Mouse (Mus musculus) intestine, embryonic 15.5 days (tissue): Measurements from ENCODE around the gene Ssr2. TPM values are rescaled to one million over a fixed set of nuclear protein-coding genes. Genes with fewer than 3 reads are reported as not detected.

ENCODE experiments used
- ATAC-seq: fragments of 200-750 bp; cut with Nextera tagmentation; 2 replicates; pipeline ENCODE4 v1.8.0; 2017; ENCODE audit warnings: moderate TSS enrichment, moderate library complexity
- H3K27ac ChIP-seq: fragments of 300-500 bp; sonication (generic); 2 replicates; pipeline ENCODE4 v1.5.1; 2015; ENCODE audit warnings: mild to moderate bottlenecking, inconsistent platforms
- H3K27me3 ChIP-seq: fragments of 300-500 bp; sonication (generic); replicated peaks from 2 replicates; pipeline ENCODE4 v1.6.1; 2015; ENCODE audit warnings: inconsistent platforms
- H3K36me3 ChIP-seq: fragments of 300-500 bp; sonication (generic); 2 replicates; pipeline ENCODE4 v1.6.1; 2015; ENCODE audit warnings: inconsistent platforms
- H3K4me1 ChIP-seq: fragments of 300-500 bp; sonication (generic); replicated peaks from 2 replicates; pipeline ENCODE4 v1.6.1; 2015; ENCODE audit warnings: inconsistent platforms
- H3K4me2 ChIP-seq: fragments of 300-500 bp; sonication (generic); replicated peaks from 2 replicates; pipeline ENCODE4 v1.6.1; 2015; ENCODE audit warnings: mild to moderate bottlenecking, inconsistent platforms
- H3K4me3 ChIP-seq: fragments of 300-500 bp; sonication (generic); replicated peaks from 2 replicates; pipeline ENCODE4 v1.5.1; 2015; ENCODE audit warnings: inconsistent platforms
- H3K9ac ChIP-seq: fragments of 300-500 bp; sonication (generic); 2 replicates; pipeline ENCODE4 v1.6.1; 2015; ENCODE audit warnings: inconsistent platforms
- H3K9me3 ChIP-seq: fragments of 300-500 bp; sonication (generic); 2 replicates; pipeline ENCODE4 v1.6.1; 2016; ENCODE audit warnings: inconsistent platforms
- WGBS: fragments of 180-500 bp; shearing (Covaris S2); methylation state at CpG from one replicate; pipeline ENCODE4 v1.1.7; 2015; 5-methylcytosine and 5-hydroxymethylcytosine counted together
- polyA plus RNA-seq: library from polyadenylated mRNA; unstranded; fragments of >200 nt; fragmentation: Nextera tagmentation; extraction: Ambion mirVana; gene quantifications from 2 replicates; pipeline ENCODE4 v1.2.1, GENCODE M21; 2015

Ssr2 gene
- polyA plus RNA-seq, 1 experiment from 2014 or later, result 338 TPM

DNA sequence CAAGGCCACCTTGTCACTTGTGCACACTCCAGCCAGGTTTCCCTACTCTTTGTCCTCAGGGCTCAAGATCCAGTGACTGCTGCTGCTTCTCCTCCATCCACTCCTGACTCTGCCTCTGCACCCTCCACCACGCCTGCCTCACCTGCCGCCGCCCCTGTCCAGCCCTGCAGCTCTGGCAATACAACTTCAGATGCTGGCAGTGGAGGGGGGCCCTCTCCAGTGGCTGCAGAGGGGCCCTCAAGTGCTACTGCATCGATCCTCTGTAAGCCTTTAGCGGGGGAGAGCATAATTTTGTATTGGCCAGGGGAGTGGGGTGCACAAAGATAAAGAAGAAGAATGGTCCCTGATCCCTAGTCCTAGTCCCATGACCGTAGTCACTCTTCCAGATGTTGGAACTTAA, 19.9 kb upstream of the Ssr2 start:
- no peaks in the 10 kb centered on the region for H3K9me3 ChIP-seq
- no peak for ATAC-seq
- no peak overlapping the region for H3K9ac ChIP-seq
- peaks cover 18% of the 10 kb centered on the region; the same call in 1 of the 2 replicates for H3K4me1 ChIP-seq
- H3K4me2 ChIP-seq, result no peak overlapping the region
- H3K27ac ChIP-seq, result no peak overlapping the region
- peaks cover 20% of the 10 kb centered on the region; the same call in 1 of the 2 replicates for H3K36me3 ChIP-seq
- H3K4me3 ChIP-seq, result no peak overlapping the region
- 97% methylated on average over 6 of the region's 6 CpGs for WGBS
- H3K27me3 ChIP-seq, result no peaks in the 10 kb centered on the region

DNA sequence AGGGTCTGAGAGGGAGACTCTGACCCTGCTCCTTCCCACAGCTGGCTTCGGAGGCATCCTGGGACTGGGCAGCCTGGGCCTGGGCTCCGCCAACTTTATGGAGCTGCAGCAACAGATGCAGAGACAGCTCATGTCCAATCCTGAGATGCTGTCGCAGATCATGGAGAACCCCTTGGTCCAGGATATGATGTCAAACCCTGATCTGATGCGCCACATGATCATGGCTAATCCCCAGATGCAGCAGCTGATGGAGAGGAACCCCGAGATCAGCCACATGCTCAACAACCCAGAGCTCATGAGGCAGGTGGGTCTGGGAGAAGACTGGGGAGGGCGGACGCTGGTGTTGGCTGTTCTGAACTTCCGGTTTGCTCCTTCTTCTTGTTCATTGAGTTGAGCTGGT, 19.1 kb upstream of the Ssr2 start:
- 94% methylated on average over 8 of the region's 8 CpGs for WGBS
- H3K27me3 ChIP-seq, result no peaks in the 10 kb centered on the region
- no peak overlapping the region for H3K27ac ChIP-seq
- no peak overlapping the region for H3K4me2 ChIP-seq
- H3K36me3 ChIP-seq, result peaks cover 25% of the 10 kb centered on the region
- no peak overlapping the region for H3K9ac ChIP-seq
- no peak for ATAC-seq
- no peak overlapping the region for H3K4me3 ChIP-seq
- H3K4me1 ChIP-seq, result peaks cover 15% of the 10 kb centered on the region; the same call in 1 of the 2 replicates
- no peaks in the 10 kb centered on the region for H3K9me3 ChIP-seq

GRCm38 (mm10) chr3:88559596-88559995, 16.1 kb upstream of the Ssr2 start:
- Histone ChIP-seq H3K9me3 (no peaks in the 10 kb centered on the region), H3K27ac (no peak overlapping the region), H3K4me3 (no peak overlapping the region), H3K4me2 (no peak overlapping the region), H3K36me3 (peaks cover 49% of the 10 kb centered on the region), H3K9ac (no peak overlapping the region), H3K4me1 (peaks cover 9% of the 10 kb centered on the region; the same call in 1 of the 2 replicates), H3K27me3 (no peaks in the 10 kb centered on the region)
- no peak for ATAC-seq
- WGBS, result 95% methylated on average over 9 of the region's 9 CpGs

GRCm38 (mm10) chr3:88561989-88562388, 13.7 kb upstream of the Ssr2 start:
- Histone ChIP-seq H3K4me3 (no peak overlapping the region), H3K4me2 (no peak overlapping the region), H3K27me3 (no peaks in the 10 kb centered on the region), H3K9ac (no peak overlapping the region), H3K4me1 (no peaks in the 10 kb centered on the region), H3K27ac (no peak overlapping the region), H3K9me3 (no peaks in the 10 kb centered on the region), H3K36me3 (peaks cover 55% of the 10 kb centered on the region)
- ATAC-seq, result no peak
- WGBS, result 74% methylated on average over 4 of the region's 4 CpGs

- ATAC-seq, result no peak
- no peaks in the 10 kb centered on the region for H3K4me1 ChIP-seq
- no peaks in the 10 kb centered on the region for H3K9me3 ChIP-seq
- H3K4me2 ChIP-seq, result no peak overlapping the region
- H3K36me3 ChIP-seq, result peaks cover 64% of the 10 kb centered on the region
- WGBS, result 75% methylated on average over 4 of the region's 4 CpGs
- no peak overlapping the region for H3K27ac ChIP-seq
- no peaks in the 10 kb centered on the region for H3K27me3 ChIP-seq
- no peak overlapping the region for H3K9ac ChIP-seq
- H3K4me3 ChIP-seq, result no peak overlapping the region
These were observed 12.2 kb upstream of the Ssr2 start for GRCm38 (mm10) chr3:88563442-88563841.

- H3K9me3 ChIP-seq, result no peaks in the 10 kb centered on the region
- no peak overlapping the region for H3K4me2 ChIP-seq
- ATAC-seq, result no peak
- H3K4me3 ChIP-seq, result no peak overlapping the region
- H3K4me1 ChIP-seq, result no peaks in the 10 kb centered on the region
- no peak overlapping the region for H3K9ac ChIP-seq
- no peak overlapping the region for H3K27ac ChIP-seq
- peaks cover 68% of the 10 kb centered on the region for H3K36me3 ChIP-seq
- no peaks in the 10 kb centered on the region for H3K27me3 ChIP-seq
- WGBS, result 78% methylated on average over 7 of the region's 7 CpGs
These were observed 11.7 kb upstream of the Ssr2 start for GRCm38 (mm10) chr3:88563966-88564365.

GRCm38 (mm10) chr3:88566116-88566515, 9.6 kb upstream of the Ssr2 start:
- H3K4me3 ChIP-seq, result no peak overlapping the region
- 84% methylated on average over 3 of the region's 3 CpGs for WGBS
- H3K4me2 ChIP-seq, result no peak overlapping the region
- H3K4me1 ChIP-seq, result no peaks in the 10 kb centered on the region
- no peaks in the 10 kb centered on the region for H3K9me3 ChIP-seq
- no peak for ATAC-seq
- H3K36me3 ChIP-seq, result peaks cover 62% of the 10 kb centered on the region
- no peaks in the 10 kb centered on the region for H3K27me3 ChIP-seq
- peak overlapping the region; percentile 69; the same call in 1 of the 2 replicates for H3K27ac ChIP-seq
- H3K9ac ChIP-seq, result no peak overlapping the region

DNA sequence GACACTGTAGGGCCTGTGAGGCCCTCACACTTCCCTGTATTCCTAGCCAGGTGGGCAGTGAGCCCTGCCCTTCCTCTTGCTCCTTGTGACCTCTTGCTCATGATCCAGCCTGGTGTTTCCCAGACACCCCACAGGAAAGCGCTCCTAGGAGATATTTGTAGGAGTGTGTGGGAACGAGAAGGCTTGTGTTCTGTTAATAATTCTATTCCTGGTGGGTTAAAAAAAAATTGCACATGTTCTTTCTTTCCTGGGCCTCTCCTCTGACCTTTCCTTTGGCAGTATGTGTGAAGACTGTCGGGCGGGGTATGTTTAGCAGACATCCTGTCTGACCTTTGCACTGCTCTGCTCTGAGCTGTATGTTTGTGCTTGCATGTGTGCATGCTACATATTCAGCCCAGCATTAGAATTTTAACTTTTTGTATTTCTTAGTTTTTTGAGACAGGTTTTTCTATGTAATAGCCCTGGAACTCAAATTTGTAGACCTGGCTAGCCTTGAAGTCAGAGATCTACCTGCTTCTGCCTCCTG, 9.1 kb upstream of the Ssr2 start:
- no peaks in the 10 kb centered on the region for H3K27me3 ChIP-seq
- H3K27ac ChIP-seq, result peak overlapping the region; percentile 69; the same call in 1 of the 2 replicates
- 62% methylated on average over 4 of the region's 4 CpGs for WGBS
- no peak overlapping the region for H3K4me3 ChIP-seq
- ATAC-seq, result peak; percentile 73
- H3K4me2 ChIP-seq, result no peak overlapping the region
- H3K4me1 ChIP-seq, result no peaks in the 10 kb centered on the region
- peaks cover 60% of the 10 kb centered on the region for H3K36me3 ChIP-seq
- no peaks in the 10 kb centered on the region for H3K9me3 ChIP-seq
- H3K9ac ChIP-seq, result no peak overlapping the region

GRCm38 (mm10) chr3:88567892-88568291, 7.8 kb upstream of the Ssr2 start:
- H3K4me1 ChIP-seq, result no peaks in the 10 kb centered on the region
- H3K27me3 ChIP-seq, result no peaks in the 10 kb centered on the region
- no peak for ATAC-seq
- no peaks in the 10 kb centered on the region for H3K9me3 ChIP-seq
- 91% methylated on average over 6 of the region's 6 CpGs for WGBS
- peaks cover 51% of the 10 kb centered on the region for H3K36me3 ChIP-seq
- H3K27ac ChIP-seq, result 0 out of 2 replicates have a peak overlapping the region, but pooled peaks have one; percentile 4
- H3K4me3 ChIP-seq, result no peak overlapping the region
- H3K9ac ChIP-seq, result no peak overlapping the region
- H3K4me2 ChIP-seq, result no peak overlapping the region

DNA sequence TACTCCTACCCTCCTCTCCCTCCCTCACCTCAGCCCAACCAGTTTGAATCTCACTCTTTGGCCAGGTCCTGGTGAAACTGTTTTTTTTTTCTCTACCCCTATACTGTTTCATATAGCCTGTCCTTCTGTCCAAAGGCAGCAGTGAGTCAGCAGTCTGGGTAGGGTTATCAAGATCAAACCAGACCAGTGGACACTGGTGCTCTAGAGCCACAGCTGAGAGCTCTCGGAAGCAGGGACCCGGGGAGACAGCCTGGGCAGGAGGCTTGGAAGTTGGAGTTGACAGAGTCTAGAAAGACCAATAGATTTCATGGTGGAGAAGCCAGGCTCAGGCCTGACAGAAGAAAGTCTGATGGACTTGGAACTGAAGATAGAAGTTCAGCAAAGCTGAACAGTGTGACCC, 7.1 kb upstream of the Ssr2 start:
- Histone ChIP-seq H3K36me3 (peaks cover 46% of the 10 kb centered on the region), H3K9ac (no peak overlapping the region), H3K4me2 (no peak overlapping the region), H3K27ac (0 out of 2 replicates have a peak overlapping the region, but pooled peaks have one; percentile 4), H3K4me1 (no peaks in the 10 kb centered on the region), H3K9me3 (no peaks in the 10 kb centered on the region), H3K27me3 (no peaks in the 10 kb centered on the region), H3K4me3 (no peak overlapping the region)
- peak; percentile 16; the same call in 1 of the 2 replicates for ATAC-seq
- WGBS, result 93% methylated on average over 2 of the region's 2 CpGs

- Histone ChIP-seq H3K4me1 (no peaks in the 10 kb centered on the region), H3K27me3 (no peaks in the 10 kb centered on the region), H3K4me2 (no peak overlapping the region), H3K27ac (no peak overlapping the region), H3K4me3 (no peak overlapping the region), H3K9ac (no peak overlapping the region), H3K9me3 (no peaks in the 10 kb centered on the region), H3K36me3 (peaks cover 41% of the 10 kb centered on the region)
- peak; percentile 72 for ATAC-seq
- 70% methylated on average over 2 of the region's 2 CpGs for WGBS
These were observed 6.6 kb upstream of the Ssr2 start for GRCm38 (mm10) chr3:88569093-88569492.

DNA sequence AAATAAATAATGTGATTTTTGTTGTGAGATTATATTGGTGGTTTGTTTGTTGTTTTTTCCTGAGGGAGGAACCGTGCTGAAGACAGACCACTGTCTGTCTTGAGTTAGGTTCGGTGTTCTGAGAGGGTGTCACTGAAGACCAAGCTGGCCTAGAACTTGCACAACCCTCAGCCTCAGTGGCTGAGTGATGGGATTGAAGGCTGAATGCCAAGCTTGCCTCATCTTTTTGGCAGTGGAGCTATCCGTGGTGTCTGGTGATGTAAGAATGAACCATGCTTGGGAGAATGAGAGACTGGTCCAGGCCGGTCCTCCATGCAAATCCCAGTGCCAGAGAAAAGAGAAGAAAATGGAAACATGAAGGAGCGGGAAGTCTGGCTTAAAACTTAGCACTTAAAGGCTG, 6.0 kb upstream of the Ssr2 start:
- H3K4me1 ChIP-seq, result no peaks in the 10 kb centered on the region
- no peak for ATAC-seq
- no peak overlapping the region for H3K4me2 ChIP-seq
- peaks cover 35% of the 10 kb centered on the region for H3K36me3 ChIP-seq
- no peak overlapping the region for H3K27ac ChIP-seq
- H3K9me3 ChIP-seq, result no peaks in the 10 kb centered on the region
- H3K4me3 ChIP-seq, result no peak overlapping the region
- WGBS, result 90% methylated on average over 5 of the region's 5 CpGs
- no peak overlapping the region for H3K9ac ChIP-seq
- H3K27me3 ChIP-seq, result no peaks in the 10 kb centered on the region

GRCm38 (mm10) chr3:88570341-88570740, 5.3 kb upstream of the Ssr2 start:
- Histone ChIP-seq H3K4me3 (no peak overlapping the region), H3K4me2 (no peak overlapping the region), H3K27ac (no peak overlapping the region), H3K4me1 (no peaks in the 10 kb centered on the region), H3K27me3 (no peaks in the 10 kb centered on the region), H3K9me3 (no peaks in the 10 kb centered on the region), H3K9ac (no peak overlapping the region), H3K36me3 (peaks cover 30% of the 10 kb centered on the region)
- 91% methylated on average over 10 of the region's 10 CpGs for whole genome bisulfite sequencing
- ATAC-seq, result no peak
